Mouse (Mus musculus) 3134 (cell line): ENCODE data around the gene Gm6169.
"Not testable (repeated sequence)": the region's sequence is repeated elsewhere in the genome, so short reads cannot be mapped to it uniquely, and the experiment has no call there.

Source experiments
- DNase-seq: peaks from one replicate; pipeline ENCODE4 v3.0.0-alpha.2; 2011; ENCODE audit warnings: low spot score; ENCODE audit not compliant: insufficient read length; ENCODE audit errors: extremely low read depth

The Gm6169 gene

DNA sequence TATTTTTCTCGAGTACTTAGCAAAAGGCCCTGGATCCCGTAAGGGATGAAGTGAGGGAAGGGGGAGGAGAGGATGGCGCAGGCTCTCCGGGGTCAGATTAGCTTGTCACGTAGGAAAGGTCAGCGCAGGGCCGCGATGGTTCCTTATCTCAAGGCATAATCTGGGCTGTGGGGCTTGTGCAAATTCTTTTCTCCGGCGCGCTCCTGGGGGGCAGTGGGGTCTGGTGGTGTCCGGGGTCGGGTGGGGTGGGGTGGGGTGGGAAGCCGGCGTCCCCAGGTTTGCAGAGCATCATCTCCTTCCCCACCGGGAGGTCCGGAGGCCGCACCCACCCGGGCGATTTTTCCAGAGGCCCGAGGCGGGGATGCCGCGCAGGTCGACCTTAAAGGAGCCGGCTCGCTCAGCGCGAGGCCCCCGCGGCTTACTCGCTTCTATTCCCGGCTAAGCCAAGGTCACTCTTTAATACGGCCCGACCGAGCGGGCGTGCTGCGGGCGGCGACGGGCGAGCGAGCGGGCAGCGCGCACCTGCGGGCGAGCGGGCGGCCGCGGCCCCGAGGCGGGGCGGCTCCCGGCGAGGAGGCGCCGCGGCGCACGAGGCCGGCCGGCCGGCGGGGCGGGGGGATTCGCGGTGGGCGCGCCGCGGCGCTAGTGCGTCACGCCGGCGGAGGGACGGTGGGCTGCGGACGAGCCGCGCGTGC, 28.0 kb downstream of the Gm6169 start:
- DNase-seq = no peak

DNA sequence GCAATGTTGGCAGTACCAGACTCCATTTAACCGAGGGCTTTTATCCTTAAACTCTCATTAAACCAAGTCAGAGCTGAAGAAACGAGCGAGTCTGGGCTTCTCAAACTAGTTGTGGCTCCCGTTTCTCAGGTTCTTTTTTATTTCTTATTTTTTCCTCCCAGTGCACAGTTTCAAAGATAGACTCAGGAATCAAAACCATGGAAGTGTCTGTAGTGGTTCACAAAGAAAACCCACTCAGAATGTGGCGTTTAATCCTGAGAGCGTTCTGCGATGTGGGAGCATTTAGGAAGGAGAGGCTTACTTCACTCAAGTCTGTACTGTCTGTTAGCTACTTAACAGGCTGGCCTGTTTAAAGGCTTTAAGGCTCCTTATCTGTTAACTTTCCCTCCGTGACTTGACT, 30.9 kb downstream of the Gm6169 start:
- DNase-seq = no peak

DNA sequence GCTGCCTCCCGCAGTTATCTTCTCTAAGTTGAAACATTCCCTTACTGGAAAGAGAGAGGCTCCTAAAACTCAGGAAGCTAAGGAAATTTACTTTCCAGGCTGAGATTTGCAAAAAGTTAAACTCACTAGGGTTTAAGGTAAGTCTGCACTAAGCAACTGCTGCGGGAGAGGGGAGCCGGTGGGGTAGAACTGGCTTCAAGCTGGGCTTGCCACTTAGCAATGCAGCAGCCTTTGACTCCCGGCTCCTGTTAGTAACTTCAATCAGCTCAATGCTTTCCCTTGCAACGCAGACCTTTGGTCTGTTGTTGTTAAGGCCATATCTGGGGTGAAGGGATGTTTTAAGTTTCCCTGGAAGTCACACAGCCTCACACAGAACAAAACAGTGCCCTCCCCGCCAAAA, 31.3 kb downstream of the Gm6169 start:
- no peak for DNase-seq

DNA sequence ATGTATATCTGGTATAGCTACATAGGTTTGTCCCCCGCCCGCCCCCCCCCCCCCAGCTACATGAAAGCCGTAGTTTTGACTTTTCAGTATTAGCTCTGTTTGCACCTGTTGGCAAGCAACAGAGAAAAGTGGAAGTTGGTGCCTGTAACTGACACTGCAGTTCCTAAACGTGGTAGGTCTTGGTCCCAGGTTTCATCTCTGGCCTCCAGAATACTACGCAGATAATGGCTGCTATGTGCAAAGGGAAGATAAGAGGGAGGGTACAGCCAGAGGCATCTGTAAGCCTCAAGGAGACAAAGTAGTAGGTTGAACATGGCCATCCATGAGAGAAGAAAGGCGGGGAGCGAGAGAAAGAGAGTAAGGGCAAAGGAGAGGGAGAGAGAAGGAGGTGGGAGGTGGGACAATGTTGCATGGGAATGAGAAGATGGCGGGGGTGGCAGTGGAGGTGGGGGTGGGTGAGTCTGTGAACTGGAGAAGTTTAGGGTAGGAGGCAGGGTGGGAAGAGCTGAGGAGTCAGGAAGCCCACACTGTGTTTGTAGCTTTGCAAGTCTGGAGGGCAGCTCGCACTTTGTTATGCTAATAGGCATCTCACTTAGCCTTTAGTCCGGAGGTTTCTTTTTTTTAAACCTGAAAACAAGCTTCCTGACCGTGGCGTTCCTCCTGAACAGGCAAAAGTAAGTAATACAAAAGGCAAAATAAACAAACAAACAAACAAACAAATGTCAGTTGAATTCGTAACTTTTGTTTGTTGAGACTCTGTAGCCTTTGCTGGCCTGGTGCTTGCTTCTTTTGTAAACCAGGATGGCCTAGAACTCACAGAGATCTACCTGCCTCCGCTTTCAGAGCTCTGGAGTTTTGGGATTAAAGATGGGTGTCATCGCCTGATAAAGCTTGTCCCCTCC, 32.1 kb downstream of the Gm6169 start, which contains the start of gene Fam169a:
Gene Fam169a, plus strand, starts transcription at position 638 of the 902 bp plus-strand sequence.
- DNase-seq = no peak

DNA sequence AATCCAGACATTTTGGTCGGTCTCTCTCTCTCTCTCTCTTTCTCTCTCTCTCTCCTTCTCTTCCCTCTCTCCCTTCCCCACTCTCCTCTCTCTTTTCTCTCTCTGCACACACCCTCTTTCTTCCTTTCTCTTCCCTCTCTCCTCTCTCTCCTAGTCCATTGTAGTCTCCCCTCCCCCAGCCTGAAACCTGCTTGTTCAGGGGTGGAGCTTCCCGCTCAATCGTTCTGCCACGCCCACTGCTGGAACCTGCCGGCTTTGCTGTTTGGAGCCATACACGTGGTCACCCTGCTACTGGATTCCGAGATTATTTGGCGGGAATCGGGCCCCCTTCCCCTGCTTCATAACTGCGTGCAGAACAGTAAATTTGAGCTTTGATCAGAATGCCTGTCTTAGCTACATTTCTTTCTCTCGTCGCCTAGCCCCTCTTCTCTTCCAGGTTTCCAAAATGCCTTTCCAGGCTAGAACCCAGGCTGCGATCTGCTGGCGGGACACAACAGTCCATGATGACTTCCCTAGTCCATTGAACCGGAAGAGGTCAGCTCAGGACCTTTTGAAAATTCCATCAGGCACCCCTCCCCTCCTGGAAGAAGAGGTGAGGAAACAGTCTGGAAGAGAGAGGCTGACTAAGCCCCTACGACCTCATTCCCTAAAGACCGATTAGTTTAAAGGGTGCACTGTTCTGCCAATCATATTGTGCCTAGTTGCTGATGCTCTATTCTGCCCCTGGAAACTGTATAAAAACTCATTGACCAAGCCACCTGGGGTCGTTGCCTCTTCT, 34.0 kb downstream of the Gm6169 start:
- DNase-seq = not testable (repeated sequence)

DNA sequence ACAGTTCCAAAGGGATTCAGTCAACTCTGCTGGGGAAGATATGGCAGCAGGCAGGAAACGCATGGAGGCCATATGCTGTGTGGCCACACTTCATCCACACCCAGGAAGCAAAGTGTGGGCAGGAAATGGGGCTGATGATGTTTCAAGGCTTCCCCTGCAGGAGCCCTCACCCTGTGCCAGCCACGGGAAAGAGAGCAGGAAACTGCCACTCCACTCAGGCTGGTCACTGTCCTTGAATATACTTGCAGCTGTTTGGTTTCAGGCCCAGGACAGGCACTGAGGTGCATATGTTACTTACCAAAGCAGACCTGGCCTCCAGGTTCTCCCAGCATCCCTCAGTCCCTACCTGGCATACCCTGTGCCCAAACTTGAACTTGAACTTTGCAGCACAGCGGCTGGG, 34.6 kb downstream of the Gm6169 start:
- DNase-seq = no peak

DNA sequence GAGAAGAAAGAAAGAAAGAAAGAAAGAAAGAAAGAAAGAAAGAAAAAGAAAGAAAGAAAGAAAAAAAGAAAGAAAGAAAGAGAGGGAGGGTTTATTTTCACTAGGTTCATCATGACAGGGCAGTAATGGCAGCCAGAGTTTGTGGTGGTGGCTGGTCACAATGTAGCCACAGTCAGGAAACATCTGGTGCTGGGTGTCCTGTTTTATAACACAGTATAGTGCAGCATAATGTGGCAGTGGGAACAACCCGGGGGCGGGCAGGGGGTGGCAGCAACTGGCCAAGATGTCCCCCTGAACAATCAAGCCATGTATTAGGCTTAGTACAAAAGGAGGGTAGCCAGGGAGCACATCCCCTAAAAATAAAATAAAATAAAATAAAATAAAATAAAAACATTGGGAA, 35.6 kb downstream of the Gm6169 start:
- no peak for DNase-seq

DNA sequence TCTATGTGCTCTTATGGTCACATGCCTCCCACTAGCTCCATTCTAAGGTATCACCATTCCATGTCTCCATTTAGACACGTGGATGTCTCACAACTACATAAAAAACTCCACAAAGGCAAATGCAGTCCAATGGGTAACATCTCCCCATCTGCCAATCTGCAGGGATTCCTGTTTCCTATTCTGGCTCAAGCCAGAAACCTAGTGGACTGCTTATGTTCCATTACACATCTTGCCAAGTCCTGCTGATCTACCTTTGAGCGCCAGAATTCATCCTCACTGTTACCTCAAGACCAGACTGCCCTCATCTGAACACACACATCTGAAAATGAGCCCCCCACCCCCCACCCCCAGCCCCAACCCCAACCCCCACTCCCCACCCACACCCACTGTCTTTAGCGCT, 36.9 kb downstream of the Gm6169 start:
- DNase-seq = no peak

DNA sequence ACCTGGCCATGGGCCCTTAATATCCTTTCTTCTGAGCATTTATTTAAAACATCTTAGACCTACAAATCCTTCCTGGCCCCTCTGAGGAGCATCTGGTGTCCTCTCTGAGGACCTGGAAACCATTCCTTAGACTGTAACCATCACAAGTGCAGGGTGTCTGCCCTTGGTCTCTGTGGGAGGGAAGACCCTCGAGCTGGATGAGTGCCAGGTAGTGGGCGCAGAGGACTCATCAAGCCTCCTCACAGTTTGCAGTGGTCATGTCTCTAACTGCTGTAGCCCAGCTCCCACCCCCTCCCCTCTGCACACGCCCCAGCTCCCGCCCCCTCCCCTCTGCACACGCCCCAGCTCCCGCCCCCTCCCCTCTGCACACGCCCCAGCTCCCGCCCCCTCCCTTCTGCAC, 38.7 kb downstream of the Gm6169 start:
- DNase-seq = no peak

DNA sequence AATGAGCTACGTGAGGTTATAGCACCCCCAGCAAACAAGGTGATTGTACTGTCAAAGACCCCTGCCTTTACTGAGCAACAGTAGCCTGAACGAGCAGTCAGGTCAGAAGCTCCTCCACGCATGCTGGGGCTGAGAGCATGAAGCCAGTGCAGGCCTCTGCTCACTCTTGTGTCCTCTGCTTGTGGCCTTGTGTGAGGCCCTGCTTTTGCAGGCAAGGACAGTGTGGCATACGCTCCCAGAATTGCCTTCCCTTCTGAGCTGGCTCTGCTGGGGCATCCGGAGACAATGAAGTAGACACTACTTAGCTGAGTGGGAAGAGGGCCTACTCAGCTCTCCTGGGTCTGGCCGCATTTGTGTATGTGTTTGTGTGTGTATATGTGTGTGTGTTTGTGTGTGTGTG, 39.3 kb downstream of the Gm6169 start:
- DNase-seq = no peak

DNA sequence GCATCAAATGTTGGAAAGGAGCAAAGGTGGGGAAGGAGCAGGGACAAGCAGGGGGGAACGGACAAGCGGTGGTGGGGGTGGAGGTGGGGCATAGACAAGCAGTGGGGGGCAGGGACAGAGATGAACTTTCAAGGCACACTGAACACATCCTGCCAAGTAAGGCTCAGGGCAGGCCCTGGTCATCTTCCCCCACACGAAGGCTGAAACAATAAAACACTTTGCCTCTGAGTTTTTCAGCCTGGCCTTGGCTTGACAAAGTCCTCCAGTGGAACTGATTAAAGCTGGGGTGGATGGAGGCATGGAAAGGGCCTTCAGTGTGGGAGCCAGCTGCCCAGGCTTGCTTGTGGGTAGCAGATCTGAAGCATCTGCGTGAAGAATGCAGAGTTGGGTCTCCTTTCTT, 41.2 kb downstream of the Gm6169 start:
- no peak for DNase-seq

DNA sequence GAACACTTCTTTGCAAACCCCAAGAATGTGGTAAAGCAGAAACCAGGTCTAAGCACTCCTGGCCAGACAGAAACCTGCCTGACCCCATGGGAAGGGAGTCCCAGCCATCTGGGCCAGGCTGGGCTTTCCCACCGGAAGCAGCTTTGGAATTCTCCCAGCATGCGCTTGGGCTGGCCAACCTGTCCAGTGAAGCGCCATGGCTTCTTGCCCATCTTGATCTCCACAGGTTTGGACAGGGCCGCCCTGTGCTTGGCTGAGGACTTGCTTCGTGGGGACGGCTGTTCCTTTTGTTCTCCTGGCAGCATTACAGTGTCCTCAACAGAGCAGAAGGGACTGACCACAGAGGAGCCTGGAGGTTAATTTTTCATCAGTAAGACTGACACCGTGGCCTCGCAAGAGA, 45.2 kb downstream of the Gm6169 start:
- peak; percentile 71 for DNase-seq

DNA sequence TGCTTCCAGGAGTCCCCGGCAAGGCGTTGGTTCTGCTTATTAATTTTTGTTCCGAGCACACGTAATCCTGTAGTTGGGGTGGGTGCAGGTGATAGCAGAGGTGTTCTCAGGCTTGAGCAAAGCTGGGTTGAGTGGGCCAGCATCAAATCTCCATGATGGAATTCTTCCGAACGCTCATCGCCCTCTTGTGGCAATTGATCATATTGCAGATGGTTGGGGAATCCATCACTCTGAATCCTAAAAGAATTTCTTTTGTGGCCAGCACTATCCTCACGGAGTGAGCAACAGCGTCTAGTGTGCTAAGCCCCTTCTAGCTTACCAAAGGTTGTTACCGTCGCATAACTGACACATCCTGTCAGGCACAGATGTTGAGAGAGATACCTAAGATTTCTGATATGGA, 46.4 kb downstream of the Gm6169 start:
- DNase-seq = no peak

DNA sequence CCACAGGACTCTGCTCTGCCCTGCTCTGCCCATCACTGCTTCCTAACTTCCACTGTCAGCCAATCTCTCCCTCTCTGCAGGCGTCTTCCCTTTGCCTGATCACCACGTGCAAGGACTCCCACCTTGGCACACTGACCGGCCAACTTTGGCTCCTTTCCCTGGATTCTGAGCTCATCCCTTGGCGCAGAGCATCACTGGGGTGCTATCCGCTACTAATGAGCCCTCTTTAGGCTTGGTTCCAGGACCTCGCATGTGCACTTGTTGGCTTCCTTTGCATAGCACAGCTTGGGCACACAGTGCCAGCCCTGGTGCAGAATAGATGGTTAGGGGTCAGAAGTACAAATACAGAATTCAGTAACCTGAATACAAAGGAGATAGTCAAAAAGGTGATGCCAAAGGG, 47.9 kb downstream of the Gm6169 start:
- peak; percentile 53 for DNase-seq
